26 mouse cellular contexts compared by ENCODE assay signal in genomic region chr1:138140769-138141168, GRCm38 (mm10).
"Had no signal": no experiment of that assay in that cellular context is flagged by ENCODE, and none has a peak within 500 bp of the region (broad histone marks: within the 10 kb centered on the region; RNA-seq: fewer than 3 reads in every experiment).

No protein-coding gene starts in this region.

- DNase-seq: gastrocnemius, postnatal 14 days; heart, adult 11 months; heart, adult 2 months; heart, postnatal 14 days; heart, postnatal 36 days; kidney, adult 18-20 months; kidney, adult 8-10 months; kidney, postnatal 14 days; kidney, postnatal 36 days; layer of hippocampus, adult 9-11 months; layer of hippocampus, postnatal 36 days; liver; liver, embryonic 13.5 days; liver, postnatal 0 days had no signal

- H3K36me3 ChIP-seq: heart, embryonic 13.5 days; heart, embryonic 15.5 days; hindbrain, embryonic 13.5 days; hindbrain, embryonic 15.5 days; intestine, embryonic 15.5 days; limb, embryonic 10.5 days; limb, embryonic 12.5 days; liver, embryonic 13.5 days; liver, embryonic 15.5 days had no signal

- H3K4me3 ChIP-seq: heart, adult 2 months; heart, embryonic 13.5 days; heart, embryonic 15.5 days; hindbrain, embryonic 13.5 days; hindbrain, embryonic 15.5 days; intestine, embryonic 15.5 days; limb, embryonic 10.5 days; limb, embryonic 12.5 days; liver, embryonic 13.5 days; liver, embryonic 15.5 days had no signal

- H3K9me3 ChIP-seq: heart, embryonic 13.5 days; heart, embryonic 15.5 days; hindbrain, embryonic 13.5 days; hindbrain, embryonic 15.5 days; intestine, embryonic 15.5 days; limb, embryonic 10.5 days; limb, embryonic 12.5 days; liver, embryonic 13.5 days; liver, embryonic 15.5 days had no signal

- H3K4me2 ChIP-seq: heart, embryonic 11.5 days; heart, embryonic 13.5 days; heart, embryonic 15.5 days; hindbrain, embryonic 13.5 days; hindbrain, embryonic 15.5 days; intestine, embryonic 15.5 days; limb, embryonic 12.5 days; liver, embryonic 11.5 days; liver, embryonic 13.5 days; liver, embryonic 15.5 days had no signal

- ATAC-seq: intestine, embryonic 15.5 days; intestine, postnatal 0 days; liver, postnatal 0 days had no signal

- H3K27me3 ChIP-seq: heart, embryonic 13.5 days; heart, embryonic 15.5 days; hindbrain, embryonic 13.5 days; hindbrain, embryonic 15.5 days; intestine, embryonic 15.5 days; limb, embryonic 12.5 days; liver, embryonic 13.5 days; liver, embryonic 15.5 days had no signal

- H3K4me1 ChIP-seq: heart, embryonic 15.5 days; intestine, embryonic 15.5 days; liver, embryonic 13.5 days had no signal

- H3K9ac ChIP-seq: heart, embryonic 13.5 days; heart, embryonic 15.5 days; hindbrain, embryonic 13.5 days; hindbrain, embryonic 15.5 days; intestine, embryonic 15.5 days; limb, embryonic 12.5 days; liver, embryonic 13.5 days; liver, embryonic 15.5 days; liver, postnatal 0 days had no signal

- H3K27ac ChIP-seq: heart, adult 2 months; heart, embryonic 13.5 days; heart, embryonic 15.5 days; hindbrain, embryonic 13.5 days; hindbrain, embryonic 15.5 days; intestine, embryonic 15.5 days; kidney, postnatal 0 days; limb, embryonic 10.5 days; limb, embryonic 12.5 days; liver, embryonic 13.5 days; liver, embryonic 15.5 days had no signal
